Comparison of ENCODE assay signal across 16 mouse cellular contexts in genomic region chr2:78274122-78274521, GRCm38 (mm10).
"Had no signal": no experiment of that assay in that cellular context is flagged by ENCODE, and none has a peak within 500 bp of the region (broad histone marks: within the 10 kb centered on the region; RNA-seq: fewer than 3 reads in every experiment).

No protein-coding gene starts in this region.

- H3K4me2 ChIP-seq: lung, embryonic 14.5 days; midbrain, embryonic 12.5 days; neural tube, embryonic 13.5 days; neural tube, embryonic 15.5 days; stomach, embryonic 15.5 days had no signal

- H3K4me3 ChIP-seq: midbrain, embryonic 10.5 days; midbrain, embryonic 12.5 days; myocyte; neural tube, embryonic 13.5 days; neural tube, embryonic 15.5 days; stomach, embryonic 15.5 days had no signal

- H3K9ac ChIP-seq: lung, embryonic 14.5 days; midbrain, embryonic 12.5 days; neural tube, embryonic 13.5 days; neural tube, embryonic 15.5 days; stomach, embryonic 15.5 days had no signal

- H3K4me1 ChIP-seq: midbrain, embryonic 10.5 days; midbrain, embryonic 12.5 days; neural tube, embryonic 13.5 days; stomach, embryonic 15.5 days had no signal

- ATAC-seq: midbrain, embryonic 16.5 days had no signal

- H3K36me3 ChIP-seq: midbrain, embryonic 10.5 days; midbrain, embryonic 12.5 days; neural tube, embryonic 13.5 days; neural tube, embryonic 15.5 days; stomach, embryonic 15.5 days had no signal

- H3K9me3 ChIP-seq: midbrain, embryonic 10.5 days; midbrain, embryonic 12.5 days; neural tube, embryonic 13.5 days; neural tube, embryonic 15.5 days; stomach, embryonic 15.5 days had no signal

- H3K27me3 ChIP-seq: midbrain, embryonic 12.5 days; neural tube, embryonic 13.5 days; neural tube, embryonic 15.5 days; stomach, embryonic 15.5 days had no signal

- DNase-seq: lung, adult 18-20 months; lung, embryonic 14.5 days; lung, postnatal 10 days; lung, postnatal 4 days; midbrain, embryonic 14.5 days; right cerebral cortex, postnatal 14 days; thymus, adult 18-20 months; thymus, postnatal 25 days; thymus, postnatal 4 days had no signal

- H3K27ac ChIP-seq: midbrain, embryonic 10.5 days; midbrain, embryonic 12.5 days; neural tube, embryonic 13.5 days; neural tube, embryonic 15.5 days; stomach, embryonic 15.5 days had no signal
